In genomic region chr4:91230439-91230863, GRCm38 (mm10) we compare ENCODE assay signal across 18 mouse cellular contexts.
DNase-seq lines count a peak whose midpoint lies in the region; ATAC-seq lines count a peak whose summit lies in the region.
"Had no signal": no experiment of that assay in that cellular context is flagged by ENCODE, and none has a peak within 500 bp of the region (broad histone marks: within the 10 kb centered on the region; RNA-seq: fewer than 3 reads in every experiment).

No protein-coding gene starts in this region.

- H3K9ac ChIP-seq in midbrain, embryonic 14.5 days (replicated peaks; ENCODE audit: low read length), result no peak overlapping the region
- H3K9ac ChIP-seq in midbrain, embryonic 11.5 days (ENCODE audit: low read length), result no peak overlapping the region
- H3K9ac ChIP-seq in forebrain, embryonic 14.5 days (ENCODE audit: low read length), result no peak overlapping the region
- H3K9ac ChIP-seq in neural tube, embryonic 14.5 days (replicated peaks; ENCODE audit: low read depth, low read length), result no peak overlapping the region
- no peak overlapping the region for H3K9ac ChIP-seq in intestine, embryonic 15.5 days
- H3K9ac ChIP-seq: kidney, embryonic 15.5 days; limb, embryonic 13.5 days; liver, embryonic 14.5 days had no signal

- 66% methylated on average over 1 of the region's 1 CpGs for WGBS in midbrain, embryonic 14.5 days
- 83% methylated on average over 1 of the region's 1 CpGs for WGBS in midbrain, embryonic 11.5 days
- WGBS in forebrain, embryonic 14.5 days, result 20% methylated on average over 1 of the region's 1 CpGs
- 46% methylated on average over 1 of the region's 1 CpGs for WGBS in neural tube, embryonic 14.5 days
- 76% methylated on average over 1 of the region's 1 CpGs for WGBS in intestine, embryonic 15.5 days

- no peaks in the 10 kb centered on the region for H3K4me1 ChIP-seq in midbrain, embryonic 14.5 days (ENCODE audit: control insufficient read depth, insufficient read depth, low read length)
- no peaks in the 10 kb centered on the region for H3K4me1 ChIP-seq in midbrain, embryonic 11.5 days (ENCODE audit: control insufficient read depth, insufficient read depth, low read length)
- H3K4me1 ChIP-seq in forebrain, embryonic 14.5 days (ENCODE audit: control insufficient read depth, insufficient read depth, low read length), result no peaks in the 10 kb centered on the region
- H3K4me1 ChIP-seq in neural tube, embryonic 14.5 days (ENCODE audit: control insufficient read depth, insufficient read depth, low read length), result peaks cover 2% of the 10 kb centered on the region; the same call in 1 of the 2 replicates
- no peaks in the 10 kb centered on the region for H3K4me1 ChIP-seq in intestine, embryonic 15.5 days (replicated peaks)
- H3K4me1 ChIP-seq: kidney, embryonic 15.5 days had no signal

- no peak overlapping the region for H3K4me3 ChIP-seq in midbrain, embryonic 14.5 days (replicated peaks; ENCODE audit: low read depth, low read length)
- no peak overlapping the region for H3K4me3 ChIP-seq in midbrain, embryonic 11.5 days (ENCODE audit: low read depth, low read length)
- H3K4me3 ChIP-seq in forebrain, embryonic 14.5 days (ENCODE audit: low read depth, low read length), result no peak overlapping the region
- H3K4me3 ChIP-seq in neural tube, embryonic 14.5 days (ENCODE audit: low read depth, low read length), result no peak overlapping the region
- no peak overlapping the region for H3K4me3 ChIP-seq in intestine, embryonic 15.5 days (replicated peaks)
- H3K4me3 ChIP-seq: kidney, embryonic 15.5 days; limb, embryonic 13.5 days had no signal

- H3K9me3 ChIP-seq in midbrain, embryonic 14.5 days (ENCODE audit: control insufficient read depth, low read length), result no peaks in the 10 kb centered on the region
- H3K9me3 ChIP-seq in midbrain, embryonic 11.5 days (ENCODE audit: control insufficient read depth, low read length), result no peaks in the 10 kb centered on the region
- no peaks in the 10 kb centered on the region for H3K9me3 ChIP-seq in forebrain, embryonic 14.5 days (replicated peaks; ENCODE audit: control insufficient read depth, low read length)
- H3K9me3 ChIP-seq in neural tube, embryonic 14.5 days (ENCODE audit: control insufficient read depth, low read length), result no peaks in the 10 kb centered on the region
- H3K9me3 ChIP-seq in intestine, embryonic 15.5 days, result no peaks in the 10 kb centered on the region
- H3K9me3 ChIP-seq: kidney, embryonic 15.5 days; limb, embryonic 13.5 days had no signal

- H3K27me3 ChIP-seq in midbrain, embryonic 14.5 days (ENCODE audit: control insufficient read depth, insufficient read depth, low read length), result no peaks in the 10 kb centered on the region
- H3K27me3 ChIP-seq in midbrain, embryonic 11.5 days (ENCODE audit: control insufficient read depth, insufficient read depth, low read length), result no peaks in the 10 kb centered on the region
- no peaks in the 10 kb centered on the region for H3K27me3 ChIP-seq in forebrain, embryonic 14.5 days (replicated peaks; ENCODE audit: control insufficient read depth, insufficient read depth, low read length)
- H3K27me3 ChIP-seq in neural tube, embryonic 14.5 days (ENCODE audit: control insufficient read depth, insufficient read depth, low read length), result no peaks in the 10 kb centered on the region
- no peaks in the 10 kb centered on the region for H3K27me3 ChIP-seq in intestine, embryonic 15.5 days (replicated peaks)
- H3K27me3 ChIP-seq: kidney, embryonic 15.5 days; limb, embryonic 13.5 days had no signal

- peak; percentile 72 for DNase-seq in heart, adult 11 months
- DNase-seq in heart, adult 18-20 months, result no peak
- peak; percentile 62 for DNase-seq in midbrain, embryonic 14.5 days
- DNase-seq in midbrain, embryonic 11.5 days (ENCODE audit: low spot score, missing footprints), result no peak
- DNase-seq in forebrain, embryonic 14.5 days (ENCODE audit: low spot score), result peak; percentile 85
- no peak for DNase-seq in ovary, adult 18-20 months (ENCODE audit: low spot score)
- DNase-seq: cerebellum, adult 11 months; cerebellum, postnatal 25 days; heart, postnatal 4 days; right cerebral cortex, postnatal 4 days; thymus, postnatal 14 days had no signal

- ATAC-seq in midbrain, embryonic 14.5 days (ENCODE audit: low FRiP score, low TSS enrichment), result peak; percentile 69
- ATAC-seq in midbrain, embryonic 11.5 days (ENCODE audit: low FRiP score), result no peak
- peak; percentile 90 for ATAC-seq in forebrain, embryonic 14.5 days
- peak; percentile 30 for ATAC-seq in neural tube, embryonic 14.5 days (ENCODE audit: low read depth)
- no peak for ATAC-seq in intestine, embryonic 15.5 days
- ATAC-seq: intestine, embryonic 16.5 days; lung, postnatal 0 days had no signal

- no peak overlapping the region; the same call in 1 of the 2 replicates for H3K27ac ChIP-seq in midbrain, embryonic 14.5 days (replicated peaks; ENCODE audit: low read depth, low read length)
- H3K27ac ChIP-seq in midbrain, embryonic 11.5 days (ENCODE audit: low read depth, low read length), result no peak overlapping the region
- H3K27ac ChIP-seq in forebrain, embryonic 14.5 days (ENCODE audit: low read depth, low read length), result peak overlapping the region; percentile 33; the same call in 1 of the 2 replicates
- no peak overlapping the region for H3K27ac ChIP-seq in neural tube, embryonic 14.5 days (ENCODE audit: low read depth, low read length)
- H3K27ac ChIP-seq in intestine, embryonic 15.5 days, result no peak overlapping the region
- H3K27ac ChIP-seq: kidney, embryonic 15.5 days; limb, embryonic 13.5 days; liver, embryonic 14.5 days had no signal

- peaks cover 41% of the 10 kb centered on the region for H3K36me3 ChIP-seq in midbrain, embryonic 14.5 days (ENCODE audit: control insufficient read depth, insufficient read depth, low read length)
- H3K36me3 ChIP-seq in midbrain, embryonic 11.5 days (ENCODE audit: control insufficient read depth, insufficient read depth, low read length), result peaks cover 8% of the 10 kb centered on the region; the same call in 1 of the 2 replicates
- H3K36me3 ChIP-seq in forebrain, embryonic 14.5 days (ENCODE audit: control insufficient read depth, insufficient read depth, low read length), result peaks cover 44% of the 10 kb centered on the region
- H3K36me3 ChIP-seq in neural tube, embryonic 14.5 days (ENCODE audit: control insufficient read depth, insufficient read depth, low read length), result peaks cover 18% of the 10 kb centered on the region; the same call in 1 of the 2 replicates
- no peaks in the 10 kb centered on the region for H3K36me3 ChIP-seq in intestine, embryonic 15.5 days
- H3K36me3 ChIP-seq: kidney, embryonic 15.5 days; limb, embryonic 13.5 days had no signal

- H3K4me2 ChIP-seq in midbrain, embryonic 14.5 days (ENCODE audit: low read length), result no peak overlapping the region
- H3K4me2 ChIP-seq in midbrain, embryonic 11.5 days, result no peak overlapping the region
- no peak overlapping the region for H3K4me2 ChIP-seq in forebrain, embryonic 14.5 days (ENCODE audit: low read length)
- no peak overlapping the region for H3K4me2 ChIP-seq in neural tube, embryonic 14.5 days (ENCODE audit: low read depth, low read length)
- no peak overlapping the region for H3K4me2 ChIP-seq in intestine, embryonic 15.5 days (replicated peaks)
- H3K4me2 ChIP-seq: kidney, embryonic 15.5 days; limb, embryonic 13.5 days had no signal

Comparison
In these comparisons a context has a peak if more than half of its experiments do, and no peak if none do; other contexts are left out.
1. DNase-seq: peak in heart, adult 11 months (single experiment), midbrain, embryonic 14.5 days (single experiment) and forebrain, embryonic 14.5 days (single experiment); none in heart, adult 18-20 months (0 of 2), midbrain, embryonic 11.5 days (single experiment) and ovary, adult 18-20 months (single experiment).
2. ATAC-seq: peak in midbrain, embryonic 14.5 days (single experiment), forebrain, embryonic 14.5 days (single experiment) and neural tube, embryonic 14.5 days (single experiment); none in midbrain, embryonic 11.5 days (single experiment) and intestine, embryonic 15.5 days (single experiment).